Mouse (Mus musculus) layer of hippocampus, adult 18-20 months (tissue): ENCODE data around the gene Strbp. TPM values are rescaled to one million over a fixed set of nuclear protein-coding genes. Genes with fewer than 3 reads are reported as not detected.
A peak's percentile ranks its signal among the peaks of the same experiment; 100 is the strongest.

Experiments
- DNase-seq, 2 experiments: peaks; one replicate each; pipeline ENCODE4 v3.0.0; 2022; ENCODE audit warnings: low spot score in 2 of 2
- total RNA-seq, 2 experiments: library from RNA; stranded (reverse); gene quantifications; 2 replicates each; pipeline ENCODE4 v1.2.3; 2021

Strbp gene
- total RNA-seq, 2 experiments from 2014 or later: 153 to 168 TPM

- no peak for DNase-seq
These were observed 592 bp upstream of the Strbp start for GRCm38 (mm10) chr2:37704141-37704760.

- DNase-seq: peak; percentile 13 to 22
These were observed 1.1 kb downstream of the Strbp start for GRCm38 (mm10) chr2:37702301-37703172.

- DNase-seq: no peak
These were observed 14.5 kb downstream of the Strbp start for GRCm38 (mm10) chr2:37689064-37689615.

GRCm38 (mm10) chr2:37687031-37687430 is 16.6 kb downstream of the Strbp start:
- DNase-seq: no peak

GRCm38 (mm10) chr2:37684864-37685263 is 18.8 kb downstream of the Strbp start:
- no peak for DNase-seq

GRCm38 (mm10) chr2:37682197-37682811 is 21.4 kb downstream of the Strbp start:
- no peak for DNase-seq

GRCm38 (mm10) chr2:37651086-37651485 is 52.6 kb downstream of the Strbp start:
- DNase-seq: no peak

GRCm38 (mm10) chr2:37649590-37649989 is 54.1 kb downstream of the Strbp start:
- DNase-seq: no peak

- DNase-seq: no peak
These were observed 54.7 kb downstream of the Strbp start for GRCm38 (mm10) chr2:37648966-37649365.

- no peak for DNase-seq
These were observed 80.3 kb downstream of the Strbp start for GRCm38 (mm10) chr2:37623343-37623742.

- no peak for DNase-seq
These were observed 115.7 kb downstream of the Strbp start for GRCm38 (mm10) chr2:37587919-37588318.

GRCm38 (mm10) chr2:37578185-37578584 is 125.5 kb downstream of the Strbp start:
- DNase-seq: no peak

GRCm38 (mm10) chr2:37576661-37577060 is 127.0 kb downstream of the Strbp start:
- peak in 1 of 2 experiments; percentile 47 for DNase-seq

- DNase-seq: no peak
These were observed 131.5 kb downstream of the Strbp start for GRCm38 (mm10) chr2:37572141-37572540.

- no peak for DNase-seq
These were observed 133.0 kb downstream of the Strbp start for GRCm38 (mm10) chr2:37570703-37571102.

GRCm38 (mm10) chr2:37569888-37570287 is 133.8 kb downstream of the Strbp start:
- no peak for DNase-seq

- no peak for DNase-seq
These were observed 137.6 kb downstream of the Strbp start for GRCm38 (mm10) chr2:37566035-37566434.

- DNase-seq: no peak
These were observed 138.1 kb downstream of the Strbp start for GRCm38 (mm10) chr2:37565579-37565978.

- no peak for DNase-seq
These were observed 147.3 kb downstream of the Strbp start for GRCm38 (mm10) chr2:37556366-37556765.

- no peak for DNase-seq
These were observed 154.2 kb downstream of the Strbp start for GRCm38 (mm10) chr2:37549346-37550012.

GRCm38 (mm10) chr2:37531639-37532038 is 172.0 kb downstream of the Strbp start:
- DNase-seq: no peak
